Mouse (Mus musculus): Measurements from ENCODE around the gene Gmppa. TPM values are rescaled to one million over a fixed set of nuclear protein-coding genes. Genes with fewer than 3 reads are reported as not detected.

The Gmppa gene
- polyA plus RNA-seq, 1 experiment = 98.2 TPM

DNA sequence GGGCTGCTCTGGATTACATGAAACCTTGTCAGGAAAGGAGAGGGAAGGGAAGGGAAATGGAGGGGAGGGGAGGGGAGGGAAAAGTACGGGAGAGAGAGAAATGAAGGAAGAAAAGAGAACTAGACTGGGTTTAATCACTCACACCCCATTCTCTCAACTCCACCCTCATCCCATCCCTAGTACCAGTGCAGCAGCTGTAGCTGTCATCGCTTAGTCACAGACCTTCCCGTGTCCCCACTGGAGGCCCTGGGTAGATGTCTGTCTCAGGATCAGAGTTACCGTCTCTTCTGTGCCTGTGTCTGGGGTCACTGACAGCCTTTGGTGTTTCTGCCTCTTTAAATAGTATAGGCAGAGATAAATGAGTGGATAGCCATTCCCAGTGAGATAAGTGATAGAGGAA, 27.5 kb upstream of the Gmppa start:
- H3K36me3 ChIP-seq (ENCODE audit: control insufficient read depth, insufficient read depth, low read length) = no peaks in the 10 kb centered on the region
- H3K27me3 ChIP-seq (ENCODE audit: control insufficient read depth, insufficient read depth, low read length) = no peaks in the 10 kb centered on the region
- no peak overlapping the region for H3K27ac ChIP-seq (ENCODE audit: control insufficient read depth, insufficient read depth, low read depth, low read length)
- TF ChIP-seq POLR2A (IDR thresholded peaks at IDR 0.05; ENCODE audit: control insufficient read depth, low read depth, low read length) = no peak
- TF ChIP-seq CTCF (IDR thresholded peaks at IDR 0.05; ENCODE audit: control insufficient read depth, insufficient read depth, insufficient replicate concordance, low read depth, low read length) = no peak
- no peak overlapping the region for H3K4me3 ChIP-seq (ENCODE audit: control insufficient read depth, low read depth, low read length)
- H3K4me1 ChIP-seq (ENCODE audit: control insufficient read depth, insufficient read depth, low read length) = no peaks in the 10 kb centered on the region

DNA sequence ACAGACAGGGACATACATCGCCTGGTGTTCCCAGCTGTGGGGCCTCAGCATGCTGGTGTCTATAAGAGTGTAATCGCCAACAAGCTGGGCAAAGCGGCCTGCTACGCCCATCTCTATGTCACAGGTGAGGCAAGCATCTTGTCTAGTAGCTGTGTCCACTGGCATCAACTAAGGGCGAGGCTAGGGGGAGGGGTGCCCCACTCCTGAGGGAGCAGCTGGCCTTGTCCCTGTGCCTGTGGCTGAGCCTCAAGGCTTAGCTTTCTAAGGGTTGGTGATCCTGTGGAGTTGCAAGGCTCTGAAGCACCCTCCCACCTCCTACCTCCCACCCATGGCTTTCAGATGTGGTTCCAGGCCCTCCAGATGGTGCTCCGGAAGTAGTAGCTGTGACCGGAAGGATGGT, 25.8 kb upstream of the Gmppa start:
- TF ChIP-seq CTCF (IDR thresholded peaks at IDR 0.05; ENCODE audit: control insufficient read depth, insufficient read depth, insufficient replicate concordance, low read depth, low read length) (no peak), POLR2A (IDR thresholded peaks at IDR 0.05; ENCODE audit: control insufficient read depth, low read depth, low read length) (no peak)
- Histone ChIP-seq H3K4me3 (ENCODE audit: control insufficient read depth, low read depth, low read length) (no peak overlapping the region), H3K4me1 (ENCODE audit: control insufficient read depth, insufficient read depth, low read length) (no peaks in the 10 kb centered on the region), H3K27me3 (ENCODE audit: control insufficient read depth, insufficient read depth, low read length) (no peaks in the 10 kb centered on the region), H3K27ac (ENCODE audit: control insufficient read depth, insufficient read depth, low read depth, low read length) (no peak overlapping the region), H3K36me3 (ENCODE audit: control insufficient read depth, insufficient read depth, low read length) (no peaks in the 10 kb centered on the region)

DNA sequence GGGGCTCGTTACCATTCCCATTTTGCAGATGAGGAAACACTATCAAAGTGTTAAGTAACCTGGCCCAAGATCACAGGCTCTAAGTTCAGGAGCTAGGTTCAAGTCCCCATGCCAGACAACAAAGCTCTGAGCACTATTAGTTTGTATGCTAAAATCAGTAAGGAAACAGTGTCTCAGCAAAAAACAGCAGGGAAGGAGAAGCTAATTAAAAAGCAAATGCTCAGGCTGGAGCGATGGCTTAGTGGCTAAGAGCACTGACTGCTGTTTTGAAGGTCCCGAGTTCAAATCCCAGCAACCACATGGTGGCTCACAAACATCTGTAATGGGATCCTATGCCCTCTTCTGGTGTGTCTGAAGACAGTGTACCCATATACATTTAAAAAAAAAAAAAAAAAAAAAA, 23.5 kb upstream of the Gmppa start:
- no peaks in the 10 kb centered on the region for H3K27me3 ChIP-seq (ENCODE audit: control insufficient read depth, insufficient read depth, low read length)
- H3K4me3 ChIP-seq (ENCODE audit: control insufficient read depth, low read depth, low read length) = no peak overlapping the region
- H3K27ac ChIP-seq (ENCODE audit: control insufficient read depth, insufficient read depth, low read depth, low read length) = no peak overlapping the region
- H3K36me3 ChIP-seq (ENCODE audit: control insufficient read depth, insufficient read depth, low read length) = no peaks in the 10 kb centered on the region
- no peaks in the 10 kb centered on the region for H3K4me1 ChIP-seq (ENCODE audit: control insufficient read depth, insufficient read depth, low read length)
- no peak for TF ChIP-seq CTCF (IDR thresholded peaks at IDR 0.05; ENCODE audit: control insufficient read depth, insufficient read depth, insufficient replicate concordance, low read depth, low read length)
- no peak for TF ChIP-seq POLR2A (IDR thresholded peaks at IDR 0.05; ENCODE audit: control insufficient read depth, low read depth, low read length)

DNA sequence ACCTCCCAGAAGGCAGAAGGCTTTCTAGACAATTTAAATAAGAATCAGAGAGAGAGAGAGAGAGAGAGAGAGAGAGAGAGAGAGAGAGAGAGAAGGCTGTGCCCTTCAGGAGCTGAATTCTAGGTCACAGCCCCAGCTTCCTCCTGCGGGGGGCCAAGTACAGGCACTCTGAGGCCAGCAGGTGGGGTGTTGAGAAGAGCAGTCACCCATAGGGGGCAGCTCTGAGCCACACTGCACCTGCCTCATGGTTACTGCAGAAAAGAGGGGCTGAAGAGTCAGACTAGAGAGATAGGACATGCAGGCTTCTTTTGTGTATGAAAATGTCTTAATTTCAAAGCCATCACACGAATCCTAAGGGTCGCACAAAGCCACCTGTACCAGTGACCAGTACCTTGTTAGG, 22.0 kb upstream of the Gmppa start:
- no peaks in the 10 kb centered on the region for H3K4me1 ChIP-seq (ENCODE audit: control insufficient read depth, insufficient read depth, low read length)
- no peaks in the 10 kb centered on the region for H3K36me3 ChIP-seq (ENCODE audit: control insufficient read depth, insufficient read depth, low read length)

DNA sequence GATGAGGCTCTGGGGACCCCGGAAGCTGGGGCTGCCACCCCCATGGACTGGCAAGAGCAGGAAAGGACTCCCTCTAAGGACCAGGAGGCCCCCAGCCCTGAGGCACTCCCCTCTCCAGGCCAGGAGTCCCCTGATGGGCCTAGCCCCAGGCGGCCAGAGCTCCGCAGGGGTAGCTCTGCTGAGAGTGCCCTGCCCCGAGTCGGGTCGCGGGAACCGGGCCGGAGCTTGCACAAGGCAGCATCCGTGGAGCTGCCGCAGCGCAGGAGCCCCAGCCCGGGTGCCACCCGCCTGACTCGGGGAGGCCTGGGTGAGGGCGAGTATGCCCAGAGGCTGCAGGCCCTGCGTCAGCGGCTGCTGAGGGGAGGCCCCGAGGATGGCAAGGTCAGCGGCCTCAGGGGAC, 13.9 kb upstream of the Gmppa start:
- Histone ChIP-seq H3K4me3 (ENCODE audit: control insufficient read depth, low read depth, low read length) (no peak overlapping the region; the same call in 1 of the 2 replicates), H3K36me3 (ENCODE audit: control insufficient read depth, insufficient read depth, low read length) (no peaks in the 10 kb centered on the region), H3K27me3 (ENCODE audit: control insufficient read depth, insufficient read depth, low read length) (peaks cover 2% of the 10 kb centered on the region; the same call in 1 of the 2 replicates), H3K4me1 (ENCODE audit: control insufficient read depth, insufficient read depth, low read length) (peaks cover 12% of the 10 kb centered on the region), H3K27ac (ENCODE audit: control insufficient read depth, insufficient read depth, low read depth, low read length) (no peak overlapping the region)
- TF ChIP-seq POLR2A (IDR thresholded peaks at IDR 0.05; ENCODE audit: control insufficient read depth, low read depth, low read length) (no peak), CTCF (IDR thresholded peaks at IDR 0.05; ENCODE audit: control insufficient read depth, insufficient read depth, insufficient replicate concordance, low read depth, low read length) (no peak)

More for the DNA sequence above, 22.0 kb upstream of the Gmppa start:
- H3K4me3 ChIP-seq (ENCODE audit: control insufficient read depth, low read depth, low read length) = no peak overlapping the region
- no peak overlapping the region for H3K27ac ChIP-seq (ENCODE audit: control insufficient read depth, insufficient read depth, low read depth, low read length)
- no peaks in the 10 kb centered on the region for H3K27me3 ChIP-seq (ENCODE audit: control insufficient read depth, insufficient read depth, low read length)
- TF ChIP-seq CTCF (IDR thresholded peaks at IDR 0.05; ENCODE audit: control insufficient read depth, insufficient read depth, insufficient replicate concordance, low read depth, low read length) (peak; percentile 47; the same call in 1 of the 2 replicates), POLR2A (IDR thresholded peaks at IDR 0.05; ENCODE audit: control insufficient read depth, low read depth, low read length) (no peak)

DNA sequence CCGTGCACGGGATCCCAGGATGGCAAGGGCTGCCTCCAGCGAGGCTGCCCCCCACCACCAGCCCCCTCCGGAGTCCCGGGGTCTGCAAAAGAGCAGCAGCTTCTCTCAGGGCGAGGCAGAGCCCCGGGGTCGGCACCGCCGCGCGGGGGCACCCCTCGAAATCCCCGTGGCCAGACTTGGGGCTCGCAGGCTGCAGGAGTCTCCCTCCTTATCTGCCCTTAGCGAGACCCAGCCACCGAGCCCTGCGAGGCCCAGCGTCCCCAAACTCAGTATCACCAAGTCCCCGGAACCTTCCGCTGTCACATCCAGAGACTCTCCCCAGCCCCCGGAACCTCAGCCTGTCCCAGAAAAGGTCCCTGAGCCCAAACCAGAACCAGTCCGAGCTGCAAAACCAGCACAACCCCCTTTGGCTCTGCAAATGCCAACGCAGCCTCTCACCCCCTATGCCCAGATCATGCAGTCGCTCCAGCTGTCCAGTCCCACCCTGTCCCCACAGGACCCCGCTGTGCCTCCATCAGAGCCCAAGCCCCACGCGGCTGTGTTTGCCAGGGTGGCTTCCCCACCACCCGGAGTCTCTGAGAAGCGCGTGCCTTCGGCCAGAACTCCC, 13.4 kb upstream of the Gmppa start:
- no peak overlapping the region for H3K27ac ChIP-seq (ENCODE audit: control insufficient read depth, insufficient read depth, low read depth, low read length)
- TF ChIP-seq CTCF (IDR thresholded peaks at IDR 0.05; ENCODE audit: control insufficient read depth, insufficient read depth, insufficient replicate concordance, low read depth, low read length) = no peak
- no peak for TF ChIP-seq POLR2A (IDR thresholded peaks at IDR 0.05; ENCODE audit: control insufficient read depth, low read depth, low read length)
- H3K4me1 ChIP-seq (ENCODE audit: control insufficient read depth, insufficient read depth, low read length) = peaks cover 12% of the 10 kb centered on the region
- H3K36me3 ChIP-seq (ENCODE audit: control insufficient read depth, insufficient read depth, low read length) = no peaks in the 10 kb centered on the region
- peaks cover 2% of the 10 kb centered on the region; the same call in 1 of the 2 replicates for H3K27me3 ChIP-seq (ENCODE audit: control insufficient read depth, insufficient read depth, low read length)
- H3K4me3 ChIP-seq (ENCODE audit: control insufficient read depth, low read depth, low read length) = peak overlapping the region; percentile 28

DNA sequence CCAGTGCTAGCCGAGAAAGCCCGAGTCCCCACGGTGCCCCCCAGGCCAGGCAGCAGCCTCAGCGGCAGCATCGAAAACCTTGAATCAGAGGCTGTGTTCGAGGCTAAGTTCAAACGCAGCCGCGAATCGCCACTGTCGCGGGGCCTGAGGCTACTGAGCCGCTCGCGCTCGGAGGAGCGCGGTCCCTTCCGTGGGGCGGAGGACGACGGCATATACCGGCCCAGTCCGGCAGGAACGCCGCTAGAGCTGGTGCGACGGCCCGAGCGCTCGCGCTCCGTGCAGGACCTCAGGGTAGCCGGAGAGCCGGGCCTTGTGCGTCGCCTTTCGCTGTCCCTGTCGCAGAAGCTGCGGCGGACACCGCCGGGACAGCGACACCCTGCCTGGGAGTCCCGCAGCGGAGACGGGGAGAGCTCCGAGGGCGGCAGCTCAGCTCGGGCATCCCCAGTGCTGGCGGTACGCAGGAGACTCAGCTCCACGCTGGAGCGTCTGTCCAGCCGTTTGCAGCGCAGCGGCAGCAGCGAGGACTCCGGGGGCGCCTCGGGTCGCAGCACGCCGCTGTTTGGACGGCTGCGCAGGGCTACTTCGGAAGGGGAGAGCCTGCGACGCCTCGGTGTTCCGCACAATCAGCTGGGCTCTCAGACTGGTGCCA, 12.8 kb upstream of the Gmppa start:
- H3K27ac ChIP-seq (ENCODE audit: control insufficient read depth, insufficient read depth, low read depth, low read length) = no peak overlapping the region
- H3K27me3 ChIP-seq (ENCODE audit: control insufficient read depth, insufficient read depth, low read length) = peaks cover 2% of the 10 kb centered on the region; the same call in 1 of the 2 replicates
- H3K4me1 ChIP-seq (ENCODE audit: control insufficient read depth, insufficient read depth, low read length) = peaks cover 12% of the 10 kb centered on the region
- H3K36me3 ChIP-seq (ENCODE audit: control insufficient read depth, insufficient read depth, low read length) = no peaks in the 10 kb centered on the region
- no peak for TF ChIP-seq CTCF (IDR thresholded peaks at IDR 0.05; ENCODE audit: control insufficient read depth, insufficient read depth, insufficient replicate concordance, low read depth, low read length)
- no peak for TF ChIP-seq POLR2A (IDR thresholded peaks at IDR 0.05; ENCODE audit: control insufficient read depth, low read depth, low read length)
- peak overlapping the region; percentile 28 for H3K4me3 ChIP-seq (ENCODE audit: control insufficient read depth, low read depth, low read length)
